Mouse (Mus musculus) right cerebral cortex, postnatal 36 days (tissue): Measurements from ENCODE around the gene Glrx5.

ENCODE experiments used
- DNase-seq, 2 experiments: peaks; one replicate each; pipeline ENCODE4 v3.0.0; 2022; ENCODE audit warnings: low spot score in 2 of 2, mixed read lengths in 1 of 2

Gene Glrx5

GRCm38 (mm10) chr12:105031081-105032058, 1.1 kb upstream of the Glrx5 start:
- DNase-seq, result no peak

GRCm38 (mm10) chr12:105032832-105033775, 616 bp downstream of the Glrx5 start:
- DNase-seq, result no peak

- DNase-seq, result no peak
Observed at GRCm38 (mm10) chr12:105034130-105034769, 1.8 kb downstream of the Glrx5 start.

- no peak for DNase-seq
Observed at GRCm38 (mm10) chr12:105038211-105038610, 5.7 kb downstream of the Glrx5 start.

GRCm38 (mm10) chr12:105038918-105039317, 6.4 kb downstream of the Glrx5 start:
- no peak for DNase-seq

GRCm38 (mm10) chr12:105039578-105040289, 7.2 kb downstream of the Glrx5 start:
- no peak for DNase-seq

GRCm38 (mm10) chr12:105040950-105041349, 8.5 kb downstream of the Glrx5 start:
- DNase-seq, result no peak

GRCm38 (mm10) chr12:105043081-105043480, 10.6 kb downstream of the Glrx5 start:
- no peak for DNase-seq

GRCm38 (mm10) chr12:105044775-105045174, 12.3 kb downstream of the Glrx5 start:
- no peak for DNase-seq

GRCm38 (mm10) chr12:105048301-105048863, 15.9 kb downstream of the Glrx5 start:
- no peak for DNase-seq

GRCm38 (mm10) chr12:105049813-105050212, 17.3 kb downstream of the Glrx5 start:
- no peak for DNase-seq

- no peak for DNase-seq
Observed at GRCm38 (mm10) chr12:105050898-105051297, 18.4 kb downstream of the Glrx5 start.

- no peak for DNase-seq
Observed at GRCm38 (mm10) chr12:105054041-105054440, 21.6 kb downstream of the Glrx5 start.

GRCm38 (mm10) chr12:105055308-105055707, 22.8 kb downstream of the Glrx5 start:
- DNase-seq, result no peak

GRCm38 (mm10) chr12:105060006-105060405, 27.5 kb downstream of the Glrx5 start:
- no peak for DNase-seq

- DNase-seq, result no peak
Observed at GRCm38 (mm10) chr12:105063201-105064134, 31.0 kb downstream of the Glrx5 start.

GRCm38 (mm10) chr12:105064168-105064567, 31.7 kb downstream of the Glrx5 start:
- no peak for DNase-seq

- no peak for DNase-seq
Observed at GRCm38 (mm10) chr12:105065119-105065518, 32.6 kb downstream of the Glrx5 start.

GRCm38 (mm10) chr12:105066523-105066922, 34.0 kb downstream of the Glrx5 start:
- no peak for DNase-seq

GRCm38 (mm10) chr12:105068911-105069310, 36.4 kb downstream of the Glrx5 start:
- DNase-seq, result no peak
